Mouse (Mus musculus) sigmoid colon, adult 10 weeks (tissue): ENCODE results near the gene Rdh11. TPM values are rescaled to one million over a fixed set of nuclear protein-coding genes. Genes with fewer than 3 reads are reported as not detected.

ENCODE experiments used
- polyA plus RNA-seq: library from polyadenylated mRNA; stranded (reverse); fragments of 350-450 nt; fragmentation: Illumina TruSeq; extraction: RNeasy Lipid Tissue Mini Kit (QIAGEN cat#74804); gene quantifications from one replicate; pipeline ENCODE4 v1.2.3, GENCODE M21; 2014; ENCODE audit warnings: low read depth, low replicate concordance

The Rdh11 gene
- 30.6 TPM for polyA plus RNA-seq

GRCm38 (mm10) chr12:79192193-79192592, at the start of gene Rdh11:
Gene Rdh11, minus strand, starts transcription at chr12:79192293.

GRCm38 (mm10) chr12:79208703-79209464, 16.8 kb upstream of the Rdh11 start, which contains the start of gene Rdh12:
Gene Rdh12, plus strand, starts transcription at chr12:79208914.

GRCm38 (mm10) chr12:79172019-79172941, 19.8 kb downstream of the Rdh11 start, which contains the start of gene Vti1b:
Gene Vti1b, minus strand, starts transcription at chr12:79172667.

GRCm38 (mm10) chr12:79130299-79131177, 61.6 kb downstream of the Rdh11 start, which contains the start of gene Arg2:
Gene Arg2, plus strand, starts transcription at chr12:79130777.

Other genes with a start within 250 kb of the Rdh11 start
- gene Tmem229b, start 184.7 kb downstream of the Rdh11 start, polyA plus RNA-seq = 2.8 TPM
- gene Plekhh1, start 163.1 kb downstream of the Rdh11 start, polyA plus RNA-seq = 85.3 TPM
- 35.0 TPM for gene Pigh, start 102.6 kb downstream of the Rdh11 start, polyA plus RNA-seq
- gene Arg2, start 61.5 kb downstream of the Rdh11 start, polyA plus RNA-seq = 6.5 TPM
- 119 TPM for gene Vti1b, start 19.6 kb downstream of the Rdh11 start, polyA plus RNA-seq
- 0.98 TPM for gene Rdh12, start 16.6 kb upstream of the Rdh11 start, polyA plus RNA-seq
- 9.4 TPM for gene Zfyve26, start 104.0 kb upstream of the Rdh11 start, polyA plus RNA-seq
- gene Rad51b, start 105.0 kb upstream of the Rdh11 start, polyA plus RNA-seq = 0.91 TPM